Mouse (Mus musculus): ENCODE data around the gene Cfhr1. TPM values are rescaled to one million over a fixed set of nuclear protein-coding genes. Genes with fewer than 3 reads are reported as not detected.

Gene Cfhr1
- total RNA-seq (2021) = not detected
- long read RNA-seq, experiment 1 = 0 reads
- long read RNA-seq, experiment 2, partial matches to known transcripts = 0 of 2 reads
- long read RNA-seq, experiment 2, other reads (novel, unspliced or antisense) = 2 of 2 reads

DNA sequence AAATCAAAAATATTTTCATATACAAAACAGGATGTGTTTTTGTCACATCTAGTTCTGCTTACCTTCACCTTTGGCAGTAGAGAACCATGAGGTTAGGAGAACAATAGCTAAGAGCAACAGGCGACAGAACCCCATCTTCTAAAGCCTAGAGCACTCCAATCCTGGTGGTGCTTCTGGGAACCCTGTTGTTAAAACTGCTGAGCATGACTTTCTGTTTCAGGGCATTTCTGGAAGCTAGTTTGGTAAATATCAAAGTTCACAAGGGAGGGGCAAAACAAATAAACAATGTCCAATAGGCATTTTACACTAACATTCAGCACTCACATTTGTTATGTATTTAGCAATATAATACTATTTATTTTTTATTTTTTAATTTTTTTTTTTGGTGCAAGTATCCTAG is at the start of gene Cfhr1:
Gene Cfhr1, minus strand, starts transcription at position 249 of the 400 bp plus-strand sequence.
- intact Hi-C loops (cut with DNase I) = no loop called here
- no peak for DNase-seq

DNA sequence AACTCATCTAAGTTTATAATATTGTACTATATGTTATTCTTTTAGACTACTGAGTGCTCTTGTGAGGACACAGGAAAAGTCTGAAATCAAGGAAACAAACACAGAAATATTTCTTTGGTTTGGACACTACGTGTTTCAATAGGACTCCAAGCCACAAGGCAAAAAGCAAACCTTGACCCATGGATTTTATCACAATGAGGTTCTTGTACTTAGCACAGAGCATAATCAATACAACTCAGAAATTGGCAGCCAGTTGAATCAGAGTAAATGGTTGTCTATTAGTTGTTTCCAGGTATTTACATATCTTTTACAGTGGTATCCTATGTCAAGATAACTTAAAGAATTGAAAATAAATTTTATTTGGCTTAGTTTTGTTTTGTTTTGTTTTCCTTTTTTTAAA is 8.8 kb downstream of the Cfhr1 start:
- intact Hi-C loops (cut with DNase I) = no loop called here
- DNase-seq = no peak

DNA sequence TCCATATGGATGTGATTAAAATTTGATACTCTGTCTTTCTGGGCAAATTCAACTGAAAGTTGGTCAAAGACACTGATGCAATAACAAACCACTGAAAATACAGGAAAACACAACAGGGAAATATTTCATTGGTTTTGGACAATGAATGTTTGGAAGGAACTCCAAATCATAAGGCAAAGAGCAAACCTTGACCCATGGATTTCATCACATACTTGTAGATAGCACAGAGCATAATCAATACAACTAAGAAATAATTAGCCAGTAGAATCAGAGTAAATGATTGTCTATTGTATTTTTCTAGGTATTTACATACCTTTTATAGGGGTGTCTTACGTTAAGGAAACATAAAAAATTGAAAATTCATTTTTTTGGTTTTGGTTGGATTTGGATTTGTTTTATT is 11.5 kb downstream of the Cfhr1 start:
- intact Hi-C loops (cut with DNase I) = no loop called here
- no peak for DNase-seq

DNA sequence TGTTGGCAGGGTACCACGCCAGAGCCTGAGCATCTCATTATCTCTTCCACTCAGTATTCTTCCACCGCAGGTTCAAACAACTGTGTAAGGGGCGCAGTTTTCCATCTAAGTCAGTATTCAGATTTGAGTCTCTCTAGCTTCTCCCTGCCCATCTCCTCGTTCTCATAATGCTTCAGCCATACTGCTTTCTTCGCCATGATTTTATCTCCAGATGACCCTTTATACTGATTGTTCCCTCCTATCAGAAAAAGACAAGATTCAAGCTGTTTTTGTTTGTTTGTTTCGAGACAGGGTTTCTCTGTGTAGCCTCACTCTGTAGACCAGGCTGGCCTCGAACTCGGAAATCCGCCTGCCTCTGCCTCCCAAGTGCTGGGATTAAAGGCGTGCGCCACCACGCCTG is 45.5 kb downstream of the Cfhr1 start:
- DNase-seq = no peak
- intact Hi-C loops (cut with DNase I) = no loop called here

DNA sequence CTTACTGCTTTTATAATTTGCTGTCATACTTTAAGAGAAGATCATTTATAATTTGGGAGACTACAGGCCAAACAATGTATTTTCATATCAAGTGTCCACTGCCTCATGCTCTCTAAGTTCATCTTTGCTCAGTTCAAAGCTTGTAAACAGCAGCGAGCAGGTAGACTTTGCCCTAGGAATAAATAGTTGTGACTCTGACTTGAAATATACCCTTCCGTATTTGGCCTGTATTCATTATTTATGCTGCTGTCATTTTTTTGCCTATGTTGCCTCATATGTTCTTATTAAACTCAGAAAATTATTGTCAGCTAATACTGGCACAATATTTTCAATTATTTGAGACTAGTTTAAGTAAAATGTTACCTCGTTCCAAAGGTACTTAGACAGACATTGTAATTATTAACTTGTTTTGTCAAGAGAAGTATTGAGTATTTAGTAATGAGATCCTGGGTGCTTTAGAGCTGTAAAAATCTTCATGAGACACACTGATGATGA is 58.8 kb downstream of the Cfhr1 start, which contains the start of gene F13b:
Gene F13b, plus strand, starts transcription at position 445 of the 495 bp plus-strand sequence.
- intact Hi-C loops (cut with DNase I) = no loop called here
- no peak for DNase-seq

DNA sequence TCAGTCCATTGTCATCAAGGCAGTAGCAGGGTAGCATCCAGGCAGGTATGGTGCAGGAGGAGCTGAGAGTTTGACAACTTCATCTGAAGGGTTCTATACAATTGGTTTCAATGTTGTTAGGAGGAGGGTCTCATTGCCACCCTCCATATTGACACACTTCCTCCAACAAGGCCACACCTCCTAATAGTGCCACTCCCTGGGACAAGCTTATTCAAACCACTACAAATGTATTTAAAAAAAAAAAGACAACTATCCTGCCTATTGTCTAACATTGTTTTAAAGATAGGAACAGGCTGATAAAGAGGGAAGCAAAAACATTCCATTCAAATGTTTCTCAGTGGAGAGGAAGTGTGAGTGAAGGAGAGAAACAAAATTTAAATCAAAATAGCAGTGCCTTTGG is 60.3 kb downstream of the Cfhr1 start:
- intact Hi-C loops (cut with DNase I) = no loop called here
- DNase-seq = no peak

Other genes with a start within 250 kb of the Cfhr1 start
- not detected for gene Crb1, start 183.2 kb downstream of the Cfhr1 start, total RNA-seq (2021)
- 10 to 100 TPM; 14.3 to 15.3 TPM for gene Zbtb41, start 138.0 kb downstream of the Cfhr1 start, total RNA-seq (2021)
- under 1 TPM; 0.30 to 0.64 TPM for gene Aspm, start 105.5 kb downstream of the Cfhr1 start, total RNA-seq (2021)
- not detected for gene F13b, start 58.6 kb downstream of the Cfhr1 start, total RNA-seq (2021)
- under 1 TPM in 1 of 2 experiments, not detected in 1; 0.10 TPM for gene Gm4788, start 221.0 kb upstream of the Cfhr1 start, total RNA-seq (2021)